Mouse (Mus musculus) fibroblast of lung, adult 2 months (primary cell): ENCODE data around the gene Hspa1b.
"Not testable (repeated sequence)": the region's sequence is repeated elsewhere in the genome, so short reads cannot be mapped to it uniquely, and the experiment has no call there.

Source experiments
- DNase-seq: peaks from one replicate; pipeline ENCODE4 v3.0.0-alpha.2; 2011; ENCODE audit warnings: low read depth

Hspa1b gene

GRCm38 (mm10) chr17:34954831-34955230 is 4.2 kb downstream of the Hspa1b start:
- DNase-seq = no peak

DNA sequence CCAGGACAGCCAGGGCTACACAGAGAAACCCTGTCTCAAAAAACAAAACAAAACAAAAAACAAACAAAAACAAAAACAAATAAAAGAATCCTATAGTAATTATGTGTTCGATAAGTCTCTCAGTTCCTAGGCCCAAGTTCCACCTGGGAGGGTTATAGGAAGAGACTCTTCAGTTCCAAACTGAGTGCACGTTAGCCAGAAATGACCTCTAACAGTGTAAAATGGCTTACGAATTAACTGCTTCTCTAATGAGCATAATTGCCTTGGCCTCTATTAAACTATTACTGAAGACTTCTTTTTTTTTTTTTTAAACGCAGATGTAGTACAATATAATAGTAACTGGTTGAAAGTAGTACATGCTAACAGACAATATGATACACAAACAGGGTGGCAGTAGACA is 5.1 kb downstream of the Hspa1b start:
- DNase-seq = no peak

- no peak for DNase-seq
Measured at GRCm38 (mm10) chr17:34953258-34953657, 5.8 kb downstream of the Hspa1b start.

DNA sequence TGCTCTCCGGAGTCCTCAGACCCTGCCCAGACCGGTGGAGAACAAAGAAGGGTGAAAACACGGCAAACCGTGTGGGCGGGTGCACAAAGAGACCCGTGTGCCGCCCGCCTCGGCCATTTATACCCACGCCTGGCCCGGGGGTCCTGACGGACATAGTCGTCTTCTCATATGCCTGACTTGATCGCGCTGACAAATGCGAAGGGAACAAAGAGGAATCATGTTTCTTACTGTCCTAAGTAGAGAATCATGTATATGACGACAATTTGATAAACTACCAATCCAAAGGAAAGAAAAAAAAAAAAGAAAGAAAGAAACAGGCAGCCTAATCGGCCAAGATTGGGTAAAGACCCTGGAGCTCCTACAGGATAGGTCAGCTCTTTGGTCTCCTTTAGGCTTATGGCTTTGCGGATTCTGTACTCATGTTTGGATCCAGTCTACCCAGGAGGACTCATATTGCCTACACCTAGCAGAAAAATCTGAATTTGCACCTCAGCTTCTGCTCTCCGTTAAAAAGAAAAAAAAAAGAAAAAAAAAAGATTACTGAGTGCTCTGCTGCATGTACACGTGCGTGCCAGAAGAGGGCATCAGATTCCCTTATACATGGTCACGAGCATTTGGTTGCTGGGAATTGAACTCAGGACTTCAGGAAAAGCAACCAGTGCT is 6.5 kb downstream of the Hspa1b start:
- peak; percentile 78 for DNase-seq

DNA sequence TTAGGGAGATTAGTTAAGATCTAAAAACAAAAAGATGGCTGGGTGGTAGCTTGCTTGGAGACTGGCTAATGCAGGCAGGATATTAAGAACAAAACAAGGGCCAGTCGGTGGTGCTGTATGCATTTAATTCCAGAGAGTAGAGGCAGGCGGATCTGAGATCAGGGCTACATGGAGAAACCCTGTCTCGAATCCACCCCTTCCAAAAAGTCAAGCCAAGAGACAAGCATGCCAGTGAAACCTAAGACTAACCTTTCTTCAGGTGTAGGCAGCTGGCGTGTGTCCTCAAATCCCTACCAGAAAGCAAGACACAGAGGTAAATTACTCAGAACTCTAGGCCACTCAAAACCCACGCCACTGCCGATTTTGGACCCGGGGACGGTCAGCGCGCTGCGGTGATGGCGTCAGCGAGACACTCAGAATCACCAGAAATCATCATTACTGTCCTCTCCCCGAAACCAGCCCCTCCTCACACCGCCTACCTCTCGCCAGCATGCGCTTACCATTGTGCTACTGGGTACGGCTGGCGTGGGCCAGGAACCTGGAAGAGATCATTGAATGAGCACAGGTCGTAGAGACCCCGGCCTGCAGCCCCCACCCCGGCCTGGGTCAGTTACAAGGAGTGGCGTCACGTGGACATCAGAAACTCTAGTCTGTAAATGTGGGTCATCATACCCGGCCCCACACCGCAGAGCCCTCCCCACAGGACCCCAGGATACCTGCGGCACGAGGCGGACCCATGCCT is 7.2 kb downstream of the Hspa1b start:
- no peak for DNase-seq

DNA sequence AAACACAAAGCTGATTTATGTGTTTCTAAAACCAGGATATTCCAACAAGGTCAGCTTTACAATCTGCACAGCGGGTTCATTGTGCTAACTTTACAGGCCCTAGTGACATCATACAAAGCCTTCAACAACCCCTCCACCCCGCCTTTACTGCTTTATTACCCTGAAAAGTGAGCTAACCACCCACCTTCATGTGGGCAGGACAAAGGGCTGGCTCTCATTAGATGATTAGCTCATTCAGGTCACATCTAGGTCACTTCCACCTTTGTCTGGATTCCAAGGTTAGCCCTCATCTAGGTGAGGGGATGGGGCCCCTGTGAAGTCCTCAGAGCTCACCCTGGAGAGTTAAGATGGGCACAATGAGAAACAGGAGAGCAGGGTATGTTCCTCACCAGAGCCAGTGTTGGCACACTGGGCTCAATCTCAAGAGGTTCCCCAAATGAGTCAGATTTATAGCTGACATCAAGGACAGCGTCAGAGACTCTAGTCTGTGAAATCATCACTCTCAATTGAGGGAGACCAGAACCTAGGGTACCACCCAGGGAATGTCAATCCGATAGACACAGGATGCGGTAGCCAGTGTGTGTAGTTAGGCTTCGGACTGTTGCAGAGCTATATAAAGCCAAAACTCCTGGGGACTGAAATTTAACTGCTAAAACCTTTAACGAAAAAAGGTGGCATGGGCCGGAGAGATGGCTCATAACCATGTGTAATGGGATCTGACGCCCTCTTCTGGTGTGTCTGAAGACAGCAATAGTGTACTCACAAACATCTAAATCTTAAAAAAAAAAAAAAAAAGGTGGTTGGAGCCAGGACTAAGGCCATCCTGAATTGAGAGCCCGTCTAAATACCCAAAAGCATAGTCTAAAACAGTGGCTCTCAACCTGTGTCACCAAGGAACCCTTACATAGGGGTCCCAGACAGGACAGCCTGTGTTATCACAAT is 8.3 kb downstream of the Hspa1b start:
- no peak for DNase-seq

DNA sequence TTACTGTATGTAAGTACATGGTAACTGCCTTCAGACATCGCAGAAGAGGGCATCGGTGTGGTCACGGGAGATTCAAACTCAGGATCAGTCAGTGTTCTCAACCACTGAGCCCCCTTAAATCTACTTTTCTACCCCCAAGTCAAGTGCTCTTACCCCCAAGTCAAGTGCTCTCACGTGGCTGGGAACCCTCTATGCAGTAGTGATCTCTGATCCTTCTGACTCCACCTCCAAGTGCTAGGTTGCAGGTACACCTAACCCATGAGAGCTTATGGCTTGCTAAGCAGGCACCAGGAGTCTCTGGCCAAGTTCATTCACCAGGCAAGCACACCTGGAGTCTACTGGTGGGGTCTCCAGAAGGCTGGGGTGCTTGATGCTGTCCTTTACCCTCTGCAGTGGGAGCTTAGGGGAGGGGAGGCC is 9.5 kb downstream of the Hspa1b start:
- no peak for DNase-seq

GRCm38 (mm10) chr17:34948721-34949552 is 10.1 kb downstream of the Hspa1b start:
- not testable (repeated sequence) for DNase-seq

- no peak for DNase-seq
Measured at GRCm38 (mm10) chr17:34947606-34948005, 11.4 kb downstream of the Hspa1b start.

- DNase-seq = no peak
Measured at GRCm38 (mm10) chr17:34946486-34947140, 12.4 kb downstream of the Hspa1b start.

DNA sequence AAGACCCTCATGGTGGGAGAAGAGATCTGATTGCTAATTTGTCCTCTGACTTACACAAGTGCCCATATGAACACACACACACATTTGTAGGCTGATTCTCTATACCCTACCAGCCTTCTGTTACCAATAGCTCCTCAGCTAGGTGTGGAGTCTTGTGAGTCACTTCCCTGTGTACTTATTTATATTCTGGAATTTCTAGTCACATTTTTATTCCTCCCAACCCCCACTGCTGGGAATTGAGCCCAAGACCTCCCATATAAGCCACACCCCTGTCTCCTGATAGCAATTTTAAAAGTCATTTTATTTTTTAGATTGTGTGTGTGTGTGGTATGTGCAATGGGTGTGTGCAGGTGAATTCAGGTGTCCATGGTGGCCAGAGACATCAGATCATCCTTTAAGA is 14.7 kb downstream of the Hspa1b start:
- no peak for DNase-seq

GRCm38 (mm10) chr17:34943128-34943815 is 15.8 kb downstream of the Hspa1b start:
- no peak for DNase-seq

DNA sequence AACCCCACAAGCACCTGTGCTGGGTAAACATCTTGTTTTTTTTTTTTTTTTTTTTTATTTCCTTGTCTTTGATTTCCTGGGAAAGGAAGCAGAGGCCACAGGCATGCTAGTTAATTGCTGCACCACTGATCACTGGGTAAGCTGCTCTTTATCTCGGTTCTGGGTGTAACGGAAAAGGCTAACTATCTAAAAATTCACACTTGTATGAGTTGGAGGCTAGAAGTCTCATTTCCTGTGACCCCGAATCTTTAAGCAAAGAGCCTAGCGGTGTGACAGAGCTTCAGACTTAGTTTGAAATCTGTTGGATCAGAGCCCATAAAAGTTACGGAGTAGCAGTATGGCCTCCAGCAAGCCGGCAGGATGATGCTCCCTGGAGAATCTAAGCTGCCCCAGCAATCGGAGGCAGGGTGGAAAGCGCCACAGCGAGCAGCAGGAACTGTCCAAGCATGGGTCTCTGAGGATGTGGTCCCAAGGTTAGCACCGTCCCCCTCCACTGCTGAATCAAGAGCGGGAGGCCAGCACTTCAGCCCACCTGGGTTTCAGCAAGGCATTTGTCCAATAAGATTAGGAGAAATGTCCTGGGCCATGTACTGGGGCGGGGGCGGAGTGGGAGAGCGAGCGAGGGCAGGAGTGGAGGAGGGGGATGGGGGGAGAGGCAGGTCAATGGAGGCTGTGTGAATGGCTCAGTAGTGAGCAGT is 17.5 kb downstream of the Hspa1b start:
- DNase-seq = no peak

GRCm38 (mm10) chr17:34937960-34938505 is 21.0 kb downstream of the Hspa1b start:
- no peak for DNase-seq

DNA sequence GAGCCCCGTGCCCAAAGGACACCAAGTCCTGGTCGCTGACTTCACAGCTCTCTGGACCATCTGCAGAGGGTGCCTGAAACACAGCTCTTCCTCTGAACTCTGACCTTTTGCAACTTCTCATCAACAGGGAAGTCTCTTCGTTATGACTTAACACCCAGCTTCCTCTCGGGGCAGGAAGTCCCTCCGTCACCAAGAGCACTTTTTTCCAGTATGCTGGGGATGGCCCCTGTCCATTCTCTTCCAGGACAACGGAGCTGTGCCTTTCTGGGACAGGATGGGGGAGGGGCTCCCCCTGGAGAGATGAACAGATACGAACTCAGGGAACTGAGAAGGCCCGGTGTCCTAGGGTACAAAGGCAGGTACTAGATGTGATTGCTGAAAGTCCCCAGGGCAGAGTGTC is 24.2 kb downstream of the Hspa1b start:
- DNase-seq = no peak

DNA sequence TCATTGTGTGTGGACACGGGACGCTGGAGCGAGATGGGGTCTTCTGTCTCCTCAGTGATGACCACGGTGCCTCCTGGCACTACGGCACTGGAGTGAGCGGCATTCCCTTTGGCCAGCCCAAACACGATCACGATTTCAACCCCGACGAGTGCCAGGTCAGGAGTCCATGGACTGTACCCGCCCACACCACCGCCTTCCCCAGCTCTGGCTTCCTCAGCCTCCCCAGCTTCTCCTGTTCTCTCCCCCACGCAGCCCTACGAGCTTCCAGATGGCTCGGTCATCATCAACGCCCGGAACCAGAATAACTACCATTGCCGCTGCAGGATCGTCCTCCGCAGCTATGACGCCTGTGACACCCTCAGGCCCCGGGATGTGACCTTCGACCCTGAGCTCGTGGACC is 25.0 kb downstream of the Hspa1b start:
- DNase-seq = no peak

DNA sequence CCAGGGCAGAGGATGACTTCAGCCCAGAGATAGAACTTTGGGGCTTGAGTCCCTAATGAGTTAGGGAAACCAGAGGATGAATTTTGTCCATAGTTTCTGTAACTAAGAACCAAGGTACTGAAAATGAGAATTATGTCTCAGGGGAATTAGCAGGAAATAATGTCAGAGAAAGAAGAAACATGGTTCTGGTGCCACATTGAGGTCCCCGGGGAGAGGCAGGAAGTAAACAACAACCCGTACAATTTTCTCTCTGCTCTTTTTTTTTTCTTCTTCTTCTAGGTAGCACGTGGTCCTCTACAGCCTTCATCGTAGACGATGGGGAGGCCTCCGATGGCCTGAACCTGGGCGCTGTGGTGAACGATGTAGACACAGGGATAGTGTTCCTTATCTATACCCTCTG is 26.8 kb downstream of the Hspa1b start:
- no peak for DNase-seq

- DNase-seq = no peak
Measured at GRCm38 (mm10) chr17:34931735-34932098, 27.3 kb downstream of the Hspa1b start.

DNA sequence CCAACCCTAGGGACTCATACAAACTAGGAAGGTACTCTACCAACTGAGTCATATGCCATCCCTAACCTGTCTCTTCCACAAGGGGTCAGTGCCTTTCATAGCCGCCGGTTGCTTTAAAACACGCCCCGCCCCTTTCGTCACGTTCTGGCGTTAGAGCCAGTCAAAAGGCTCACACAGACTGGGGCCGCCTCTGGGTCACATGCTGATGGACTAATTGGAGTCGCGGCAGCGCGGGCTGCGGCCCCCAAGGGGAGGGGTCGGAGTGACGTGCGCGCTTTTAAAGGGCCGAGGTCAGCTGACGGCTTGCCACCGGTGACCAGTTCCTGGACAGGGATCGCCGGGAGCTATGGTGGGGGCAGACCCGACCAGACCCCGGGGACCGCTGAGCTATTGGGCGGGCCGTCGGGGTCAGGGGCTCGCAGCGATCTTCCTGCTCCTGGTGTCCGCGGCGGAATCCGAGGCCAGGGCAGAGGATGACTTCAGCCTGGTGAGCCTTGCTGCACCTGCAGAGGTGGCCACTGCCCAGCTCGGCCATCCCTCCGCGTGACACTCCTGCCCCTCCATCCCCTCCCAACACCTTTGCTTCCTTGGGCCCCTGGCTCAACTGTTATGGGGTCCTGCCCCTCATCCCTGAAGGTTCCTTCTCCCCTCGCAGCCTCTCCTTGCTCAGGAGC is 27.8 kb downstream of the Hspa1b start, which contains the start of gene Neu1:
TSS of gene Neu1 (plus strand) at position 193 of the 674 bp plus-strand sequence.
- DNase-seq = peak; percentile 97
